In the genomic region with DNA sequence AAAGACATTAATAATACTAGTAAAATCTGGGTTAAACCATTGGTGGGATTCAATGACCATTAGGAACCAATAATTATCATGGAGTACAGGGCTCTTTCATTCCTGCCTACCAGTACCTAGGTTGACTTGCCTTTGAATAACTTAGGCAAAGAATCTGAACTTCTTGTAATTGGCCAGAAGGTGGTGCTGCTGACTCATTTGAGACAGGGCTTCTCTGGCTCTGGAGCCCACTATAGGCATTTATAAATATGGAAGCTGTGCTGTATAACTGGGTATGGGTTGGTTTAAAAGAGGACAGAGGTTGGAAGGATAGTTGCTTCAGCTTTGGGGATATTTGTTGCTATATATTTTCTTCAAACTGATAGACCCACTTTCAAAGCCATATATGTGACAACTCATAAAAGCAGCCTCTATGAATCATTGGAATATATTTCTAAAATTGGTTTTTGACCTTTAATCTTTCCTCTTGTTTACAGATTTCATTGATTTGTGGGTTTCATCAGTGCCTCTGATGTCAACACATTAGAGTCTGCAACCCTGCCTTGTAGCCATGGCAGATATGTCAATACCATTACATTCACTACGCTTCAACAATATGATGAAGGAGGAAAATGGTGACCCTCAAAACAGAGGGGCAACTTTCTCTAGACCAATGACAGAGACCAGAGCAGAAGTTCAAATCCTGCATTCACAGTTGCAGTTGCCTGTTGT, we compare ENCODE assay signal across 9 mouse cellular contexts. TPM values are rescaled to one million over a fixed set of nuclear protein-coding genes. Genes with fewer than 3 reads are reported as not detected.
DNase-seq lines count a peak whose midpoint lies in the region; ATAC-seq and TF ChIP-seq lines count a peak whose summit lies in the region.
"Had no signal": no experiment of that assay in that cellular context is flagged by ENCODE, and none has a peak within 500 bp of the region (broad histone marks: within the 10 kb centered on the region; RNA-seq: fewer than 3 reads in every experiment).

A gene (plus strand): TSS at position 551 of the 711 bp plus-strand sequence.

- H3K4me3 ChIP-seq in MEL (ENCODE audit: control insufficient read depth in 1 of 2, insufficient read depth in 1 of 2, low read depth in 2 of 2, low read length in 2 of 2) = no peak within 1 kb of the TSS
- no peak within 1 kb of the TSS for H3K4me3 ChIP-seq in neural tube, embryonic 13.5 days
- H3K4me3 ChIP-seq: limb, embryonic 12.5 days had no signal

- peak; percentile 1 to 8 for DNase-seq in kidney, adult 8-10 months
- no peak for DNase-seq in kidney, adult 18-20 months
- peak; percentile 62 for DNase-seq in MEL (ENCODE audit: low read depth, low spot score)
- DNase-seq in kidney, postnatal 4 days = peak; percentile 20 to 35
- no peak for DNase-seq in yolk sac, embryonic 10.5 days (ENCODE audit: low spot score)
- no peak for DNase-seq in left cerebral cortex, adult 11 months (ENCODE audit: low spot score)

- ATAC-seq in common myeloid progenitor, adult 5-6 weeks (replicated peaks; ENCODE audit: low read depth, poor library complexity, severe bottlenecking) = peak; percentile 83; the same call in 1 of the 2 replicates
- ATAC-seq in neural tube, embryonic 13.5 days (ENCODE audit: low read depth) = peak; percentile 61; the same call in 1 of the 2 replicates

- TF ChIP-seq CTCF in MEL (IDR thresholded peaks at IDR 0.05 in 2 of 3, conservative IDR thresholded peaks at IDR 0.05 in 1 of 3; ENCODE audit: control insufficient read depth in 1 of 3, insufficient read depth in 1 of 3, low read depth in 2 of 3, low read length in 3 of 3, poor library complexity in 1 of 3, severe bottlenecking in 1 of 3) = peak; percentile 56 to 89 (median 64)

- H3K9ac ChIP-seq in MEL (ENCODE audit: control insufficient read depth, low read depth, low read length, poor library complexity, severe bottlenecking) = no peak within 1 kb of the TSS
- no peak within 1 kb of the TSS for H3K9ac ChIP-seq in neural tube, embryonic 13.5 days
- H3K9ac ChIP-seq: limb, embryonic 12.5 days had no signal

- H3K36me3 ChIP-seq in MEL (ENCODE audit: control insufficient read depth in 1 of 2, insufficient read depth in 2 of 2, low read length in 2 of 2) = no peaks in the 10 kb centered on the region
- H3K36me3 ChIP-seq in neural tube, embryonic 13.5 days = no peaks in the 10 kb centered on the region
- H3K36me3 ChIP-seq: limb, embryonic 12.5 days had no signal

- no peak for TF ChIP-seq POLR2A in MEL (IDR thresholded peaks at IDR 0.05; ENCODE audit: control insufficient read depth in 1 of 2, insufficient read depth in 1 of 2, low read depth in 1 of 2, low read length in 2 of 2, poor library complexity in 1 of 2)

- no peak for TF ChIP-seq EP300 in MEL (IDR thresholded peaks at IDR 0.05; ENCODE audit: low read depth in 1 of 2, low read length in 2 of 2)

- H3K4me1 ChIP-seq in MEL (ENCODE audit: control insufficient read depth in 1 of 2, insufficient read depth in 2 of 2, low read length in 2 of 2) = no peaks in the 10 kb centered on the region
- H3K4me1 ChIP-seq in neural tube, embryonic 13.5 days (replicated peaks) = no peaks in the 10 kb centered on the region
- H3K4me1 ChIP-seq: limb, embryonic 12.5 days had no signal

- no peak within 1 kb of the TSS for H3K4me2 ChIP-seq in neural tube, embryonic 13.5 days
- H3K4me2 ChIP-seq: limb, embryonic 12.5 days had no signal

- H3K27ac ChIP-seq in MEL (ENCODE audit: control insufficient read depth, low read depth, low read length) = no peak within 1 kb of the TSS
- H3K27ac ChIP-seq in neural tube, embryonic 13.5 days (replicated peaks) = no peak within 1 kb of the TSS
- H3K27ac ChIP-seq: limb, embryonic 12.5 days had no signal

- 89% methylated on average over 1 of the region's 1 CpGs for WGBS in neural tube, embryonic 13.5 days

- no peaks in the 10 kb centered on the region for H3K9me3 ChIP-seq in MEL (replicated peaks; ENCODE audit: insufficient read depth, low read length)
- no peaks in the 10 kb centered on the region for H3K9me3 ChIP-seq in neural tube, embryonic 13.5 days
- H3K9me3 ChIP-seq: limb, embryonic 12.5 days had no signal

- peaks cover 9 to 15% of the 10 kb centered on the region in 2 experiments for H3K27me3 ChIP-seq in MEL (ENCODE audit: control insufficient read depth in 1 of 2, insufficient read depth in 2 of 2, low read length in 2 of 2)
- peaks cover 20% of the 10 kb centered on the region for H3K27me3 ChIP-seq in neural tube, embryonic 13.5 days

- peak; percentile 92 for TF ChIP-seq RAD21 in MEL (IDR thresholded peaks at IDR 0.05; ENCODE audit: low read depth, low read length)

- H3K79me2 ChIP-seq in MEL (ENCODE audit: control insufficient read depth, insufficient read depth, low read length, poor library complexity) = no peaks in the 10 kb centered on the region

TF ChIP-seq in MEL, 35 proteins besides CTCF, POLR2A, EP300 and RAD21:
- TF ChIP-seq ZC3H11A (IDR thresholded peaks at IDR 0.05; ENCODE audit: low read depth, low read length) (peak; percentile 68), SMC3 (IDR thresholded peaks at IDR 0.05; ENCODE audit: low read depth, low read length) (peak; percentile 84), MAX (IDR thresholded peaks at IDR 0.05; ENCODE audit: low read length) (no peak)
TF ChIP-seq in MEL: peak in this region for 2.

RNA-seq across cellular contexts. Expression of the gene that starts here (rescaled TPM):
- not detected in 2 replicates for total RNA-seq in MEL (2012; rRNA removed)
- not detected for polyA plus RNA-seq in MEL (2012; ENCODE audit: insufficient read depth in 1 of 2, insufficient read length in 2 of 2, low read depth in 1 of 2, low replicate concordance in 2 of 2, missing spikeins in 1 of 2)
- total RNA-seq in common myeloid progenitor, adult 5-6 weeks (2017) = not detected in 2 replicates
- 0.20 and 0.25 TPM in 2 replicates for polyA plus RNA-seq in neural tube, embryonic 13.5 days (2015; fragmentation: Nextera tagmentation; extraction: Ambion mirVana)

Comparison
In these comparisons a context has a peak if more than half of its experiments do, and no peak if none do; other contexts are left out.
1. DNase-seq: peak in kidney, adult 8-10 months (2 of 2) and kidney, postnatal 4 days (2 of 2); none in kidney, adult 18-20 months (single experiment), yolk sac, embryonic 10.5 days (single experiment) and left cerebral cortex, adult 11 months (single experiment).
2. Peak in DNase-seq in MEL; RNA of the gene not detected or under 1 TPM.
3. Peak in ATAC-seq in common myeloid progenitor, adult 5-6 weeks; RNA of the gene not detected or under 1 TPM.
4. Peak in ATAC-seq in neural tube, embryonic 13.5 days; RNA of the gene not detected or under 1 TPM.